Mouse (Mus musculus) MEL (cell line): Measurements from ENCODE around the gene Ubap2l. TPM values are rescaled to one million over a fixed set of nuclear protein-coding genes. Genes with fewer than 3 reads are reported as not detected.

Source experiments
- DNase-seq: peaks from one replicate; pipeline ENCODE4 v3.0.0; 2011; ENCODE audit warnings: low read depth, low spot score
- H3K27ac ChIP-seq: 2 replicates; pipeline ENCODE4 v1.5.1; 2012; ENCODE audit warnings: low read depth, mild to moderate bottlenecking, control low read depth, low read length, moderate library complexity; ENCODE audit not compliant: control insufficient read depth
- H3K27me3 ChIP-seq, 2 experiments: fragments of 150-350 bp in 1 of 2; sonication (generic) in 1 of 2; 2 replicates each; pipeline ENCODE4 v1.6.1; 2012; ENCODE audit warnings: low read length in 2 of 2, mild to moderate bottlenecking in 2 of 2, improper control_type of control experiment in 1 of 2, moderate library complexity in 1 of 2; ENCODE audit not compliant: insufficient read depth in 2 of 2, control insufficient read depth in 1 of 2
- H3K36me3 ChIP-seq, 2 experiments: 2 replicates each; pipeline ENCODE4 v1.6.1; 2012 to 2014; ENCODE audit warnings: low read length in 2 of 2, improper control_type of control experiment in 1 of 2, inconsistent platforms in 1 of 2, mild to moderate bottlenecking in 1 of 2; ENCODE audit not compliant: insufficient read depth in 2 of 2, control insufficient read depth in 1 of 2
- H3K4me1 ChIP-seq, 2 experiments: fragments of 150-350 bp in 1 of 2; sonication (generic) in 1 of 2; 2 replicates each; pipeline ENCODE4 v1.6.1; 2012; ENCODE audit warnings: low read length in 2 of 2, improper control_type of control experiment in 1 of 2, mild to moderate bottlenecking in 1 of 2; ENCODE audit not compliant: insufficient read depth in 2 of 2, control insufficient read depth in 1 of 2
- H3K4me3 ChIP-seq, 2 experiments: fragments of 150-350 bp in 1 of 2; sonication (generic) in 1 of 2; 2 replicates each; pipeline ENCODE4 v1.5.1; 2012; ENCODE audit warnings: low read depth in 2 of 2, low read length in 2 of 2, mild to moderate bottlenecking in 2 of 2, moderate library complexity in 2 of 2, control low read depth in 1 of 2, improper control_type of control experiment in 1 of 2; ENCODE audit not compliant: control insufficient read depth in 1 of 2, insufficient read depth in 1 of 2
- H3K79me2 ChIP-seq: 2 replicates; pipeline ENCODE4 v1.6.1; 2012; ENCODE audit warnings: mild to moderate bottlenecking, low read length, moderate library complexity; ENCODE audit not compliant: control insufficient read depth, poor library complexity, insufficient read depth
- H3K9ac ChIP-seq: 2 replicates; pipeline ENCODE4 v1.6.1; 2012; ENCODE audit warnings: low read depth, mild to moderate bottlenecking, control low read depth, low read length, moderate library complexity; ENCODE audit not compliant: control insufficient read depth, poor library complexity, severe bottlenecking
- H3K9me3 ChIP-seq: fragments of 150-350 bp; sonication (generic); replicated peaks from 2 replicates; pipeline ENCODE4 v1.6.1; 2012; ENCODE audit warnings: mild to moderate bottlenecking, low read length, improper control_type of control experiment, moderate library complexity; ENCODE audit not compliant: insufficient read depth
- BHLHE40 ChIP-seq: IDR thresholded peaks from 2 replicates; pipeline ENCODE4 v1.6.1; 2012; ENCODE audit warnings: low read depth, mild to moderate bottlenecking, inconsistent platforms, low read length, improper control_type of control experiment, borderline replicate concordance
- CHD1 ChIP-seq: IDR thresholded peaks from 2 replicates; pipeline ENCODE4 v1.6.1; 2012; ENCODE audit warnings: low read depth, mild to moderate bottlenecking, inconsistent platforms, low read length, improper control_type of control experiment
- E2F4 ChIP-seq: IDR thresholded peaks from 2 replicates; pipeline ENCODE4 v1.6.1; 2011; ENCODE audit warnings: low read depth, low read length, improper control_type of control experiment, borderline replicate concordance
- GABPA ChIP-seq: IDR thresholded peaks from 2 replicates; pipeline ENCODE4 v1.6.1; 2012; ENCODE audit warnings: low read depth, mild to moderate bottlenecking, inconsistent platforms, low read length, improper control_type of control experiment, moderate library complexity
- GATA1 ChIP-seq: IDR thresholded peaks from 2 replicates; pipeline ENCODE4 v1.6.1; 2011; ENCODE audit warnings: low read depth, low read length, improper control_type of control experiment
- HCFC1 ChIP-seq: IDR thresholded peaks from 2 replicates; pipeline ENCODE4 v1.6.1; 2012; ENCODE audit warnings: low read depth, mild to moderate bottlenecking, inconsistent platforms, low read length, improper control_type of control experiment, moderate library complexity
- KAT2A ChIP-seq: conservative IDR thresholded peaks from 2 replicates; pipeline ENCODE4 v1.6.1; 2012; ENCODE audit warnings: low read depth, low read length, improper control_type of control experiment, inconsistent platforms
- MAFK ChIP-seq: IDR thresholded peaks from 2 replicates; pipeline ENCODE4 v1.6.1; 2011; ENCODE audit warnings: low read depth, mild to moderate bottlenecking, low read length, improper control_type of control experiment, borderline replicate concordance
- MAZ ChIP-seq: IDR thresholded peaks from 2 replicates; pipeline ENCODE4 v1.6.1; 2012; ENCODE audit warnings: low read depth, mild to moderate bottlenecking, inconsistent platforms, low read length, improper control_type of control experiment
- MEF2A ChIP-seq: IDR thresholded peaks from 2 replicates; pipeline ENCODE4 v1.6.1; 2014; ENCODE audit warnings: low read depth, mild to moderate bottlenecking, inconsistent platforms, low read length, improper control_type of control experiment; ENCODE audit not compliant: poor library complexity, insufficient replicate concordance, severe bottlenecking; ENCODE audit errors: extremely low read depth
- MYB ChIP-seq: IDR thresholded peaks from 2 replicates; pipeline ENCODE4 v1.6.1; 2011; ENCODE audit warnings: mild to moderate bottlenecking, low read depth, low read length, improper control_type of control experiment
- NELFE ChIP-seq: IDR thresholded peaks from 2 replicates; pipeline ENCODE4 v1.6.1; 2011; ENCODE audit warnings: low read depth, low read length, improper control_type of control experiment
- POLR2A ChIP-seq, 2 experiments: IDR thresholded peaks; 2 replicates each; pipeline ENCODE4 v1.6.1; 2011 to 2012; ENCODE audit warnings: low read length in 2 of 2, mild to moderate bottlenecking in 2 of 2, control low read depth in 1 of 2, improper control_type of control experiment in 1 of 2, low read depth in 1 of 2, moderate library complexity in 1 of 2; ENCODE audit not compliant: control insufficient read depth in 1 of 2, insufficient read depth in 1 of 2, poor library complexity in 1 of 2
- POLR2AphosphoS2 ChIP-seq: IDR thresholded peaks from 2 replicates; pipeline ENCODE4 v1.6.1; 2011; ENCODE audit warnings: low read length, improper control_type of control experiment
- RCOR1 ChIP-seq: IDR thresholded peaks from 2 replicates; pipeline ENCODE4 v1.6.1; 2012; ENCODE audit warnings: low read depth, mild to moderate bottlenecking, inconsistent platforms, low read length, improper control_type of control experiment
- SIN3A ChIP-seq: IDR thresholded peaks from 2 replicates; pipeline ENCODE4 v1.6.1; 2012; ENCODE audit warnings: low read length, improper control_type of control experiment, inconsistent platforms
- TBP ChIP-seq: IDR thresholded peaks from 2 replicates; pipeline ENCODE4 v1.8.0; 2011; ENCODE audit warnings: low read depth, low read length, improper control_type of control experiment
- TCF12 ChIP-seq: IDR thresholded peaks from 2 replicates; pipeline ENCODE4 v1.6.1; 2014; ENCODE audit warnings: low read depth, mild to moderate bottlenecking, inconsistent platforms, low read length, improper control_type of control experiment, moderate library complexity
- UBTF ChIP-seq: IDR thresholded peaks from 2 replicates; pipeline ENCODE4 v1.6.1; 2012; ENCODE audit warnings: low read depth, mild to moderate bottlenecking, inconsistent platforms, low read length, improper control_type of control experiment, moderate library complexity, borderline replicate concordance; ENCODE audit not compliant: insufficient read depth
- ZC3H11A ChIP-seq: IDR thresholded peaks from 2 replicates; pipeline ENCODE4 v1.6.1; 2012; ENCODE audit warnings: low read depth, mild to moderate bottlenecking, inconsistent platforms, low read length, improper control_type of control experiment
- ZKSCAN1 ChIP-seq: IDR thresholded peaks from 2 replicates; pipeline ENCODE4 v1.6.1; 2012; ENCODE audit warnings: low read depth, mild to moderate bottlenecking, inconsistent platforms, low read length, improper control_type of control experiment, moderate library complexity
- polyA plus RNA-seq, 2 experiments: library from polyadenylated mRNA; stranded (reverse) in 1 of 2; unstranded in 1 of 2; fragments of >175 nt in 1 of 2; fragments of >200 nt in 1 of 2; gene quantifications; 2 replicates each; pipeline versions ENCODE4 v1.2.1 to v1.2.4; 2012; ENCODE audit warnings: low replicate concordance in 2 of 2, low read depth in 1 of 2; ENCODE audit not compliant: insufficient read length in 2 of 2, insufficient read depth in 1 of 2, missing spikeins in 1 of 2
- total RNA-seq: library from RNA; depleted of rRNA; stranded (reverse); fragments of 300-350 nt; gene quantifications from 2 replicates; pipeline ENCODE4 v1.2.3, GENCODE M21; 2012

The Ubap2l gene
- total and polyA plus RNA-seq, 3 experiments: 107 to 442 (median 247) TPM

DNA sequence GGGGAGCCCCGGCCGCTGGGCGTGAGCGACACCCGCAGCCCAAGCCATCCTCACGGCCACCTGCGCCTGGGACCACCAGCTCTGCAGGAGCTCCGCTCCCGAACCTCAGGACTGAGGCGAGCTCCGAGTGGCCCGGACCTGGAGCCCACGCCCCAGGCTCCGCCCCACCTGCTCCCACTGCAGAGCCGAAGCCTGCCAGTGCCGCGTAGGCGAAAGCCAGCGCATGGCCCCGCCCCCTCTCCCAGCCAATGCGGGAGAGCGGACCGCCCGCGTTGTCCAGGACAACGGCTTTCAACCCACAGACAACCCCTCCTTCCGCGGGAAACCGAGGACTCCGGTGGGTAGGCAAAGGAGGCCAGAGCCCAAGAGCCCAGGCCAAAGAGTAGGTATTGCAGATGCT lies 92.0 kb downstream of the Ubap2l start:
- H3K4me1 ChIP-seq: peaks cover 8 to 23% of the 10 kb centered on the region in 2 experiments
- no peaks in the 10 kb centered on the region for H3K27me3 ChIP-seq

DNA sequence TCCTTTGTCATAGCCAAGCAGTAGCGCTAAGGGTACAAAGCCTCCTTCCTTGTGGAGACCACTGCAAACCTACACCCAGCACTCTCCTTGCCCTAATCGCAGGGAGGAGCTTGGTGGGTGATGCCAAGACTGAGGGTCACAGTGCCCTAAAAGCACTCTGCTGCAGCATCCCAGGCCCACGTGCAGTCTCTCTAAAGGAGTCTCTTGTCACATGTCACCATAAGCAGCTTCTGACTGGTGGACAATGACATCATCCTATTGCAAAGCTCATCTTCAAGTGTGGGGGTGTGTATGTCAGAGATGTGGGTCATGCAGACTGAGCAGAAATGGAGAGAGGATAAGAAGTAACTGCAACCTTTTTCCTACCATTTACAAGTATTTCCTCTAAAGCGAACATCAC lies 93.0 kb downstream of the Ubap2l start:
- TF ChIP-seq SIN3A (no peak), MAFK (no peak), MYB (no peak), BHLHE40 (no peak), RCOR1 (no peak), TCF12 (no peak), UBTF (no peak), TBP (no peak), MAZ (no peak), HCFC1 (no peak), CHD1 (no peak), ZKSCAN1 (no peak), GABPA (no peak), ZC3H11A (no peak), POLR2AphosphoS2 (no peak), KAT2A (no peak), GATA1 (no peak)
- H3K27ac ChIP-seq: no peak overlapping the region
- peaks cover 14% of the 10 kb centered on the region for H3K79me2 ChIP-seq
- H3K36me3 ChIP-seq: peaks cover 2 to 13% of the 10 kb centered on the region in 2 experiments; a peak in 3 of 4 replicates
- no peaks in the 10 kb centered on the region for H3K27me3 ChIP-seq
- no peak overlapping the region for H3K9ac ChIP-seq
- peaks cover 8 to 20% of the 10 kb centered on the region in 2 experiments for H3K4me1 ChIP-seq
- no peaks in the 10 kb centered on the region for H3K9me3 ChIP-seq
- no peak overlapping the region for H3K4me3 ChIP-seq
- no peak for DNase-seq

More for the DNA sequence above, 92.0 kb downstream of the Ubap2l start:
- Histone ChIP-seq H3K9ac (no peak overlapping the region), H3K79me2 (peaks cover 14% of the 10 kb centered on the region), H3K27ac (no peak overlapping the region), H3K36me3 (peaks cover 1 to 13% of the 10 kb centered on the region in 2 experiments; a peak in 3 of 4 replicates), H3K9me3 (no peaks in the 10 kb centered on the region), H3K4me3 (no peak overlapping the region)
- DNase-seq: no peak
- TF ChIP-seq ZC3H11A (no peak), POLR2A (IDR thresholded peaks at IDR 0.05; ENCODE audit: control insufficient read depth in 1 of 2, insufficient read depth in 1 of 2, low read depth in 1 of 2, low read length in 2 of 2, poor library complexity in 1 of 2) (no peak), SIN3A (no peak), MAFK (no peak), HCFC1 (no peak), MYB (no peak), MEF2A (no peak), NELFE (no peak), BHLHE40 (no peak), E2F4 (no peak)
